Mouse (Mus musculus) cortical plate, adult 2 months (tissue): ENCODE measurements around the gene Zzz3. TPM values are rescaled to one million over a fixed set of nuclear protein-coding genes. Genes with fewer than 3 reads are reported as not detected.

Experiments used
- H3K27ac ChIP-seq: fragments of 200-500 bp; 2 replicates; pipeline ENCODE4 v1.5.1; 2012; ENCODE audit warnings: low read length, control low read depth, inconsistent platforms; ENCODE audit not compliant: insufficient read depth
- H3K4me1 ChIP-seq: fragments of 200-500 bp; 2 replicates; pipeline ENCODE4 v1.6.1; 2011; ENCODE audit warnings: low read length; ENCODE audit not compliant: control insufficient read depth, insufficient read depth
- H3K4me3 ChIP-seq: fragments of 200-500 bp; 2 replicates; pipeline ENCODE4 v1.5.1; 2011; ENCODE audit warnings: mild to moderate bottlenecking, low read length, control low read depth; ENCODE audit not compliant: insufficient read depth
- CTCF ChIP-seq: fragments of 200-500 bp; IDR thresholded peaks from 2 replicates; pipeline ENCODE4 v1.5.1; 2011; ENCODE audit warnings: mild to moderate bottlenecking, control low read depth, low read length; ENCODE audit not compliant: insufficient read depth; ENCODE audit errors: extremely low read depth
- POLR2A ChIP-seq: fragments of 200-500 bp; IDR thresholded peaks from 2 replicates; pipeline ENCODE4 v1.6.1; 2011; ENCODE audit warnings: mild to moderate bottlenecking, low read length, control low read depth; ENCODE audit not compliant: insufficient read depth; ENCODE audit errors: extremely low read depth
- polyA plus RNA-seq: library from polyadenylated mRNA; depleted of rRNA; stranded (reverse); fragments of >200 nt; gene quantifications from 2 replicates; pipeline ENCODE4 v1.2.3, GENCODE M21; 2012; rRNA removed

The Zzz3 gene
- 22.9 and 24.3 TPM in 2 replicates for polyA plus RNA-seq

GRCm38 (mm10) chr3:152395350-152396277, at the start of gene Zzz3:
Gene Zzz3 (plus strand): TSS chr3:152395473.
- H3K4me1 ChIP-seq, result no peaks in the 10 kb centered on the region
- H3K27ac ChIP-seq, result peak within 1 kb of the TSS; percentile 99
- TF ChIP-seq CTCF (peak; percentile 26; the same call in 1 of the 2 replicates), POLR2A (no peak)
- peak within 1 kb of the TSS; percentile 63 for H3K4me3 ChIP-seq

DNA sequence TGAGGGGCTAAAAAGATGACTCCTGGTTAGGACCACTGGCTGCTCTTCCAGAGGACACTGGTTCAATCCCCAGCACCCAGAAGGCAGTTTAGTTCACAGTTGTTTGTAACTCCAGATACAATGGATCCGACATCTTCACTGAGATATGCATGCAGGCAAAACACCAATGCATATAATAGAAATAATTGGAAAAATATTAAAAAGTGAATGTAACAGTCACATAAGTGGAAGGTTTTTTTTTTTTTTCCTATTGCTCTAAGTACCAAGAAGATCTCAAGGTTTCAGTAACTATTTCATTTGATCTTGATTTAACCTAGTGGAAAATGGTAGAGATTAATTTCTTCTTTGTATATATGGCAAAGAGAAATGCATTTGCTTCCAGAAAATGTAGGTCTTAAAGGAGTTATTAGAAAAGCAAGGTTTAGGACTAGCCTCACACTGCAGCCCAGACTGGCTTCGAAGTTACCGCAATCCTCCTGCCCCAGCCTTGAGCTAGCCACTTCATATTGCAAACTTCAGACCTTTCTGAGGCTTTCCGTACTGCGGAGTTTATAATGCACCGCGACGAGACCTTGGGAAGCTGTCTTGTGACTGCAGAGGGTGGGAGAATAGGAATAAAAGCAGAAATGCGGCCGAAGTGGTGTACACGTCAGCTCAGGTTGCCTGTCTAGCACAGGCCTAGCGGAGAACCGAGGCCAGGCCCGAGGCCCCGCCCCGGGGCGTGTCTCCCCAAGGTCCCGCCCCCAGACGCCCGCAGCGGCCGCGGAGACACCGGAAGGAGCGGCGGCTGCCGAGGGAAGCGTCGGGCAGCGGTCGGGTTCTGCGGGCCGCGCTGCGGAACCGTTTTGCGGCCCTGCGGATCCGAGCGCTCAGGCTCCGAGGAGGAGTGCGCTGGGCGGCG, 49.3 kb upstream of the Zzz3 start, which contains the start of gene Usp33:
TSS of gene Usp33 (plus strand) at position 747 of the 901 bp plus-strand sequence.
- peaks cover 5% of the 10 kb centered on the region for H3K4me1 ChIP-seq
- H3K4me3 ChIP-seq, result peak within 1 kb of the TSS; percentile 74
- H3K27ac ChIP-seq, result 0 out of 2 replicates have a peak within 1 kb of the TSS, but pooled peaks have one; percentile 57
- peak; percentile 90 for TF ChIP-seq POLR2A
- no peak for TF ChIP-seq CTCF

GRCm38 (mm10) chr3:152346633-152347141, 48.6 kb upstream of the Zzz3 start:
- H3K4me3 ChIP-seq, result peak overlapping the region; percentile 74
- H3K4me1 ChIP-seq, result peaks cover 5% of the 10 kb centered on the region
- H3K27ac ChIP-seq, result no peak overlapping the region
- TF ChIP-seq POLR2A (no peak), CTCF (no peak)

DNA sequence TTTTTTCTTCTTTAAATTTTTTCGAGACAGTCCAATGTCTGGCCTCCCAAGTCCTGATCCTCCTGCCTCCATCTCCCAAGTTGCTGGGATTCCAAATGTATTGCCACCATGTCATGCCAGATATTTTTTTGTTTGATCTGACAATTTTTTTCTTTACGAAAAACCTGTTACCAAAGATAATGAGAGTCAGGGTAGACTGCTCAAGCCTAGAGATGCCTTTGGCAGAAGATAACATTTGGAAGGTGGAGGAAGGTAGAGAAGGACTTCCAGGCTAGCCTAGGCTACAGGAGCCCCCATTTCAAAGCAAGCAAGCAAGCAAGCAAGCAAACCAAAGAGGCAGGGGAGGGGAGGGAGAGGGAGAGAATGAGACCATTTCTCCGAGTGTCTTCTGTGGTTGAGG, 48.0 kb upstream of the Zzz3 start:
- TF ChIP-seq CTCF (no peak), POLR2A (no peak)
- Histone ChIP-seq H3K27ac (no peak overlapping the region), H3K4me1 (peaks cover 5% of the 10 kb centered on the region), H3K4me3 (peak overlapping the region; percentile 74)

DNA sequence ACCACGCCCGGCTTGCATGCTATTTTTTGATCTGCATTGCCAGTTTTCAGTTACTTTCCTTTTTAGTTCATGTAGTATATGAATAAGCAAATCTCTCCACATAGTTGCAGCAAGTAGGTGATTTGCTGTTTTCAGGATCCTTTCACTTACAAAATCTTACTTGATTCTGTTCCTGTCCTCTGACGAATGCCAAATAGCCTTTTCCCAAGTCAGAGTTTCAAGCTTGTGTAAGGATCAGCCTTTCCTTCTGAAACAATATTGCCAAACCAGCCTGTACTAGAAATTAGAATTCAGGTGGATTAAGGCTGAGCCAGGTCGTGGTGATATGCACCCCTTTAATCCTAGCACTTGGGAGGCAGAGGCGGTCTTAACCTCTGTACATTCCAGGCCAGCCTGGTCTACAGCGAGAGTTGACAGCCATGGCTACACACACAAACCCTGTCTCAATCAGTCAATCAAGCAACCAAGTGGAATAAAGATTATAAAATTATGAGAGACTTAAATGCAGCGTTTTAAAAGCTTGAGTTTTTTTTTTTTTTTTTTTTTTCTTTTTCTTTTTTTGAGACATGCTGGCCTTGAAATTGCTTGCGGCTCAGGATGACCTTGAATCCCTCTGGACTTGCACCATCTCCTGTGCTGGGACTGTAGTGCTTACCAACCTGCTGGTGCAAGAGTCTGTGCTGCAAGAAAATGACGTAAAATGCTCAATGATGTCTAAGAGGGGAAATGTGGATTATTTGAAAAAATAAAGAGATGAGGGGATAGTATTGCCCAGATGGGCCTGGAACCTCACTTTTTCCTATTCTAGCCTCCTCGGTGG, 47.1 kb upstream of the Zzz3 start:
- H3K4me1 ChIP-seq, result peaks cover 8% of the 10 kb centered on the region
- TF ChIP-seq POLR2A, result no peak
- TF ChIP-seq CTCF, result no peak
- no peak overlapping the region for H3K27ac ChIP-seq
- no peak overlapping the region; the same call in 1 of the 2 replicates for H3K4me3 ChIP-seq

GRCm38 (mm10) chr3:152350431-152350830, 44.8 kb upstream of the Zzz3 start:
- Histone ChIP-seq H3K4me3 (no peak overlapping the region), H3K27ac (no peak overlapping the region), H3K4me1 (peaks cover 10% of the 10 kb centered on the region)
- TF ChIP-seq CTCF (no peak), POLR2A (no peak)

GRCm38 (mm10) chr3:152350966-152351365, 44.3 kb upstream of the Zzz3 start:
- Histone ChIP-seq H3K4me1 (peaks cover 10% of the 10 kb centered on the region), H3K4me3 (no peak overlapping the region), H3K27ac (no peak overlapping the region)
- TF ChIP-seq CTCF (no peak), POLR2A (no peak)

DNA sequence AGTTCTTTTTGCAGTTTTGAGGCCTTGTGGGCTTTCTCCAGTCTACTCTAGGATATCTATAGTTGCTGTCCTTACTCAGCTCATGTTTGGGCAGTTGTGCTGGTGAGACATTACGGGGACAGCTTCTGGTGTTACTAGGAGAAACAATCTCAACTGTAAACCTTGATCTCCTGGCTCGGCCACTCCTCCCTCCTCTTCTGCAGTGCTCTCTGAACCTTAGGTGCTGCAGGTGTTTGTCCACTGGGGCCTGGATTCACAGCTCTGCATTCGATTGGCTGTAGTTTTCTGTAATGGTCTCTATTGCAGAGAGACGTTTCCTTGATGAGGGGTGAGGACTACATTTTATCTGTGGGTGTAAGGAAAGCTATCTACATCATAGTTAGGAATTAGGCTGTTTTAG, 43.0 kb upstream of the Zzz3 start:
- TF ChIP-seq POLR2A (no peak), CTCF (no peak)
- Histone ChIP-seq H3K27ac (no peak overlapping the region), H3K4me3 (no peak overlapping the region), H3K4me1 (peaks cover 10% of the 10 kb centered on the region)
